Mouse (Mus musculus) layer of hippocampus, adult 18-20 months (tissue): ENCODE data around the gene Epsti1. TPM values are rescaled to one million over a fixed set of nuclear protein-coding genes. Genes with fewer than 3 reads are reported as not detected.
A peak's percentile ranks its signal among the peaks of the same experiment; 100 is the strongest.
"Not testable (repeated sequence)": the region's sequence is repeated elsewhere in the genome, so short reads cannot be mapped to it uniquely, and the experiment has no call there.

Experiments used
- DNase-seq, 2 experiments: peaks; one replicate each; pipeline ENCODE4 v3.0.0; 2022; ENCODE audit warnings: low spot score in 2 of 2
- long read RNA-seq: library from polyadenylated mRNA; stranded (forward); transcript quantifications from one replicate; pipeline ENCODE4 v2.0.0, GENCODE M21; 2021
- total RNA-seq, 2 experiments: library from RNA; stranded (reverse); gene quantifications; 2 replicates each; pipeline ENCODE4 v1.2.3; 2021

The Epsti1 gene
- total RNA-seq: under 1 TPM; 0.51 to 0.54 TPM
- long read RNA-seq, partial matches to known transcripts: 0 of 1 reads
- long read RNA-seq, other reads (novel, unspliced or antisense): 0 of 1 reads

DNA sequence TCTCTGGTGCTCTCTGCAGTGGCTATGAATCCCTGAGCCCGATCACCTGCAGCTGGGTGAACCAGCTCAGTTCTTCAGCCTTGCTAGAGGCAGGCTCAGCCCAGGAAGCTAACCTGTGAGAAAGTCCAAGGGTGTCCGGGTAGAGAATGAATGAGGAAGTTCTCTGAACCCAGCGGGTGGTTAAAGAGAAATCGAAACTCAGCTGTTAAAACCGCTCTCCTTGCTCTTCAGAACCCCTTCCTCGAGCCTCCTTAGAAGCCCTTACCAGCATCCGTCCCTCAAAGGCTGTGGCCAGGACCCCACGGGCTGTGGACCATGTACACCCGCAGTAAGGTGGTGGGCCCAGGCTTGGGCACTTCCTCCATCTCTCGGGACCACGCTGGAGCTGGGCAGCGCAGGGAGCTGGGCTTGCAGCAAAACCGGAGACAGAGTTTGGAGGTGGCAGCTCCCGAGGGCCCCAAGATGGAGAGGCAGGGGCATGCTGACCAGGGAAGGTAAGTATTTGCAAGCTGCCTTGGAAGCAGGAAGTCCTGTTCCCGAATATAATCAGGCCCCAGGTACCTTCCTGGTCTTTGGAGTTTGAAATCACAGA lies at the start of gene Epsti1:
Gene Epsti1 (plus strand): TSS at position 69 of the 592 bp plus-strand sequence.
- no peak for DNase-seq

DNA sequence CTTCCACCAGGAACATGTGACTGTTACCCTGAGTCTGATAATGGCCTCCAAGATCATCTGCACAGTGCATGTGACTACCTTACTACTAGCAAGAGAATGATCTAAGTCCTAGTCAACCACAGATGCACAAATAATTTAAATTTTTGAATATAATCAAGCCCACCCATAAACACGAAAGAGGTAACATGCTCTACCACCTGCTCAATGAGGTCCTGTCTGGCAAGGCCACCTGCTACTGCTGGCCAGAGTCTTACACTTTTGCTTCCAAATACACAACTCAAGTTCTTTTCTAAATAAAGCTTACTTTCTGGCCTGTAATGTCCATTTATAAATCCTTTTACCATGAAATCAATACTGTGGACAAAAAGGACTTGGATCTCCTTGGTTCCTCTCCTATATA lies 44.1 kb upstream of the Epsti1 start:
- no peak for DNase-seq

DNA sequence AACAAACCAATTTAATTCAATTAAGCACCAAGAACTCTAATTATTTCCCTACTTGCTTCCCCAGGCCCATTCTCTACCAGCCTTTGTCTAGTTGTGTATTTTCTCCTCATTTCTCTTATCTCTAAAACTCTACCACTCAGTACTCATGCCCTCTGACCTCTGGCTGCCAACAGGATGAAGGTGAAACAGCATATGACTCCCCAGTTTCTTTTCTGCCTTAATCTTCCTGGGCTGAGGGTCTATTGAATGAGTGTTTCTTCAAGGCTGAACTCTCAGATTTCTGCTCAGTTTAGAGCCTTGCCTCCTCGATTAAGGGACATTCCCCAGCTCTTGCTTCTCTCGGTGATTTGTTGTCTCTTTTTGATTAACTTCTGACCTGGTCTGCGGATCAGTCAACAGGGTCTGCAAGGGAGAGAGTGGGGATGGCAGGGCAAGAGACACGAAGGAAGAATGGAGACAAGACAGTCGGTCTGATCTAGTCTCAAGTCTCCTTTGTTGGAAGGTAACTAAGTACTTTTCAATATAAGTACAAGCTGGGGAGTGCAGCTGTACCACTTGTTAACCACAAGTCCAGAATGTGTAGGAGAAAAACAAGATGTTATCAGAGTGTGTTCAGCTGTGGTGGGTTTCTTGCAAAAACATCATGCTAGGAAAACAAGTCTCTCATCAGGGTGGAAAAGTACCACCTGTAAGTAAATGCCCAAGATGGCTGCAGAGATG lies 43.0 kb upstream of the Epsti1 start:
- DNase-seq: no peak

DNA sequence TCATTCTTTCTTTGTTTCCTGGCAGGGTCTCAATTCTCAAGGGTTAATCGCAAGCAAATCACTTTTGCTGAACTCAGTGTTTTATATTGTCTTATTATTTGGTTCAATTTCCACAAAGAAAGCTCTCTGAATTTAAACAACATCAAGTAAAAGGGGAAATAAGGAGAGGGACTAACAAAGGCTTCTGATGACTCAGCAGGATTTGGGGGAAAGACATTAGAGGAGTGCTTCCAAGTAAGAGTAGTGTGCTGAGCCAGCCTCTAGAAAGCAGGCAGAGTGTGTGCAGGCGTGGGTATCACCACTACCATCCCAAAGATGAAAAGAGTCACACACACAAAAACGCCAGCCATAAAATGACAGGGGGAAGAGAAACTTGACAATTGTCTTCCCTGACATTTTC lies 40.0 kb upstream of the Epsti1 start:
- DNase-seq: no peak

DNA sequence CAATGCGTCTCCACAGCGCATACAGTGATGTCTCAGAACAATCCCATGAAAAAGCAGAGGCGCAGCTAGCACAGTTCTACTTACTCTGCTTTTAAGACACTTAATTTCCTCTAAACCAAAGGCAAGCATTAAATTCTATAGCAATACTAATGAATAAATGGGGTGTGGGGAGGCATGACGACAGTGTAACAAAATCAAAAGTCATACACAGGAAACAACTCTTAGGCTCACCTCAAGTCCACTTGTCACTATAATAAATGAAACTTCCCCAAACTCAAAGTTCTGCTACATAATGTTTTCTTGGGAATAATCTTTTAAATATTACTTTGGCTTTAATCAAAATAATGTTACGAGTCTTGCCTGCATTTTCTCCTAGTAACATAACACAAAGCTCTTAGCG lies 39.5 kb upstream of the Epsti1 start:
- DNase-seq: no peak

DNA sequence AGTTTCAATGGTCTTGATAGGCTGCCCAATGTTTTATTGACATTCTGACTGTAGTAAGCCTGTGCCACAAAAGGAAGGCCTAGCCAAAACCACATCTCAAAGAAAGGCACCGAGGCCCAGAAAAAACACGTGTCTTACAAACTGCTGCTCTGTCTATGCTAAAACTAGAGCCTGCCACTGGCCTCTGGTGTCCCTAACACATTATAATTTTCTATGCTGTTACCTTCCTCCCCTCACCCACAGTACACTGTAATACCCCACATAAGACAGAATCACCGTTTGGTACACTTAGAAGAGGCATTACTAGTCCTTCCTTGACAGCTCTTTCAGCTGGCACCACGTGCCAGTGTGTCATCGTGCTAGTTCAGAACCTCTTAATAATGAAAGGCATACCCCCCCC lies 36.4 kb upstream of the Epsti1 start:
- no peak for DNase-seq

DNA sequence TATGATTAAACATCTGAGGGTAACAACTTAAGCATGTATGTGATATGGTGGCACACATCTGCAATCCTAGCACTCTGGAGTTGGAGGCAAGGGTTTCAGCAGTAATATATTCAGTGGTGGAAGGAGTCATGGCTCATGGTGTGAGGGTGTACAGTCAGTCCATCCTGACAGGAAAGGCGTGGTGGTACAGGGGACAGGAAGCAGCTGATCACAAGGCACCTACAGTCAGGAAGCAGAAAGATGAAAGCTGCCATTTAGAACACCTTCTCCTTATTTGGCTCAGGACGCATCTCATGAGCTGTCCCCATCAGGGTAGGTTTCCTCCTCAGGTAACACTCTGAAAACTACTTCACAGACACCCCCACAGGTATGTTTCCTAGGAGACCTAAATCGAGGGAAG lies 33.1 kb upstream of the Epsti1 start:
- no peak for DNase-seq

DNA sequence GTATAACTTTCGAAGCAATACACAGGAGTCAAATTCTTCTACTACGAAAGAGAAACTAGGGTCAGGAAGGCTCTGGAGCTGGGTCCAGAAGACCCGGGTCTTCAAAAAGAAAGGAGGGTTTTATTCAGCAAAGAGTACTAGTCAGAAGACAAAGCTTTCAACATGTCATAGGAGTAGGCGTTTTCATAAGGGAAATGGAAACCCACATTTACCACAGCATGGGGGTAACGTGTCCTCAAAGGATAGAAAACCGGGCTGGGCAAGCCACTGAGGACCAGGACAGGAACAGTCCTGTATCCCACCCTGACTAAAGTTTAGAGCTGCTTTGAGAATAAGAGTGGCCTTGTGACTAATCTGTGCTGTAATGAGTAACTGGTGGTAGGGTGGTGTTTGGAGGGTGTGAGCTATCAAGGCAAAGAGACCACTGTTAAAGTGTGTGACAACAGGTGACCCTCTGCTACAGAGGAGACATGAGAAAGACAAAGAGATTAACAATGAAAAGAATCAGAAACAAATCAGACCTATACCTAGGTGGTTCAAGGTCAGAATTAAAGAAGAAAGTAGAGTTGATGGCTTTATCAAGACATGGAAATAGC lies 32.6 kb upstream of the Epsti1 start:
- DNase-seq: no peak

DNA sequence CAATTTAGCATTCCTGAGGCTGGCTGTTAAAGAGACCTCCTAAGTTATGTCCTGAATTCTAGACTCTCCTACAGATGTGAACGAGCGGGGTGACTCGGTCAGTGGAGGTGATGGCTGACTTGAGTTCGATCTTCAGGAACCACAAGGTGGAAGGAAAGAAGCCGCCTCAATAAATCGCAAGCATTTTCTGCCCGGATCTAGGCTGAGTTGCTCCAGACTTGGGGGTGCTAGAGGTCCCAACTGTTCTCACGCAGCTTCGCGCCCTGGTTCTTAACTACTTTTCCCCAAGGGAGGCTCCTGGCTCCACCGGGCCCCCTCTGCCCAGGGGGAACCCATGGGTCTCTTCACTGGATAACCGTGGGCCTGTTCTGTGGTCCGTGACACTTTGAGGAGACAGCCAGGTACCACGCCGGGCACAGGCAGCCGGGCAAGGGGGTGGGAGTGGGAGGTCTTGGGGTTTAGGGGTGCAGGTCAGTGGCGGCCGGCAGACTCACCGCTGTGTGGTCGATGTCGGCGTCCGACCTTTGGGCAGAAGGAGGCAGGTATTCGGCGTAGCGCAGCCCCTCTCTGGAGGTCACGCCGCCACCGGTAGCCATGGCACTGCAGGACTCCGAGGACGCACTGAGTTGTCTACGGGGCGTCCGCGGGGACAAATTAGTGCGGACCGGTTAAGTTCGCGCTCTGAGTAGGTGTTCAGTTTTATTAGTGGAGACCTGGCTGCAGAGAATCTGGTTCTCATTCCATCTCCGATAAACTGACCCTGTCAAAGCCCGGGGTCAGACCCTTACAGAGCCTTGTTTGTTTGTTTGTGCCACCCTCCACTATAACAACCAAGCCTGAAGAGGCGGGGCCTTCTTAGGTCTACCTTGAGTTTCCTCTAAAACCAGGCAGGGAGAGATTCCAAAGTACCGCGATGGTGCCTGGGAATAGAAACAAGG lies 29.5 kb upstream of the Epsti1 start, which contains the start of gene Dnajc15:
Gene Dnajc15 (minus strand): TSS at position 822 of the 938 bp plus-strand sequence.
- peak; percentile 77 to 91 for DNase-seq

DNA sequence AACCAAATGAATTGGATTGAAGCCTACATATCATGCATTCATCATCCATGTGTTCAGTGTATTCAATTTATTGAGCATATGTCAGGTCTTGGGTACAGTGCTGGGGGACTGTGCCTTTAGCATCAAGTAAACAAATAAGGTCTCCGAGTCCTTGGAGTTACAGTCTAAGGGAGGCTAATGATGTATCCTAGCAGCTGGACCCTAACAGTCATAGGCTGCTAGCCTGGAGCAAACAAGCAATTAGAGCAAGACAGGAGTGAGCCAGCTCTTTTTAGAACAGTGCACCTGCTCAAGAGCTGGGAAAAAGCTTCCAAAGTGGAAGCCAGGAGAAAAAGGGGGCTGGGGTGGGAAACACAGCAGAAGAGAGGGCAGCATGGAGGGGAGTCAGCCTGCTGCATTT lies 27.8 kb upstream of the Epsti1 start:
- DNase-seq: no peak

DNA sequence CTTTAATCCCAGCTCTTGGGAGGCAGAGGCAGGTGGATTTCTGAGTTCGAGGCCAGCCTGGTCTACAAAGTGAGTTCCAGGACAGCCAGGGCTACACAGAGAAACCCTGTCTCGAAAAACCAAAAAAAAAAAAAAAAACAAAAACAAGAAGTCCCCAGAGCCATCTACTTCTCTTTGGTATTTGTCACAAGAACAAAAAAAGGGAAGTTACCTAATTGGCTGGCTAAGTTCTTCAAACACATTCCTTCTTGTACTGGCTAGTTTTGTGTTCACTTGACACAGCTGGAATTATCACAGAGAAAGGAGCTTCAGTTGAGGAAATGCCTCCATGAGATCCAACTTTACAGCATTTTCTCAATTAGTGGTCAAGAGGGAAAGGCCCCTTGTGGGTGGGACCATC lies 26.2 kb upstream of the Epsti1 start:
- DNase-seq: not testable (repeated sequence)

DNA sequence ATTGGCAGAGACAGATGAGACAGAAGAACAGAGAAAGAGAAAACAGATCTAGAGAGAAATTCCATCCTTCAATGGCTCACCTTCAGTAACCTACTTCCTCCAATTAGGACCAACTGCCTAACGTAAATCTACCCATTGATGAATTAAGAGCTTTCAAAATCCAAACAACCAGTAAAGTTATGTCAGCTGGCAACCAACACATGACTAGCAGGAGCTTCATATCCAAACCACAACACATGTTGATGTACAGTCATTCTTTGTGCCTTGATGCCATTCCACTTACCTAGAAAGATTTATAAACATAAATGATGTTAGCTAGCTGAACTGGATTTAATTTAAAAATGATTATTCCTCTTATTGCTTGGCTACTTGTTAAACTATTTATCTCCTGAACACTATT lies 22.0 kb upstream of the Epsti1 start:
- no peak for DNase-seq

DNA sequence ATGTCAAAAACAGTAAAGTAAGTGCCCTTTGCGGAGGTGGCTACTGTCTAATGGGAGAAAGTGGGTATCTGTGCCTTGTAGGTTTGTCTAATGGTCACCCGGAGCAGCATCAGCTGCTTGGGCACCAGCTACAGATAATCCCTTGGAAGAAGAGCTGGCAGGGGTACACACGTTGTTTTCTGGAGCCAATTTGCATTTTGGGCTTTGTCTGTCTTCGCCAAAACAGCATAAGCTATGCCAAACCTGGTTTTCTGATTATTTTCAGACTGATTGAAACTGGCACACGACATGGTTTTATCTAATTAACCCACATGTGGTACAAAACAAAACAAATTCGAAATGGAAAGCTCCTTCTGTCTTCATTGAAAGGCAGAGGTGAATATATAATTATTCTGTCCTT lies 21.4 kb upstream of the Epsti1 start:
- DNase-seq: peak in 1 of 2 experiments; percentile 34

DNA sequence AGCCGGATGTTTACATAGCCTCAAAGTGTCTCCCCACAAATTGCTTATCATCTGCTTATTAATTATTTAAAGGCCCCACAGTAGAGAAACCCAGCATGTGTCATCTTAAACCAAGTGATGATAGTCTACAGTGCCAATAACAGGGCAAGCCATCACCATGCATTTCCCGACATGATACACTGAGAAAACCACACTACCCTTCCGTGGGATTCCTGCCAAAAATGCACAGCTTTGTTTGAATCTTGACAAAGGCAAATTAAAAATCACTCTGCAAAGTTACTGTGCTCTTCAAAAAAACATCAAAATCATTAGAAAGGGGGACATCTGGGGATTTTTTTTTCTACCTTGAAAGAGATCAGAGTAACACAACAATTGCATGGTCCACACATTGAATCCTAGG lies 17.7 kb upstream of the Epsti1 start:
- DNase-seq: no peak

DNA sequence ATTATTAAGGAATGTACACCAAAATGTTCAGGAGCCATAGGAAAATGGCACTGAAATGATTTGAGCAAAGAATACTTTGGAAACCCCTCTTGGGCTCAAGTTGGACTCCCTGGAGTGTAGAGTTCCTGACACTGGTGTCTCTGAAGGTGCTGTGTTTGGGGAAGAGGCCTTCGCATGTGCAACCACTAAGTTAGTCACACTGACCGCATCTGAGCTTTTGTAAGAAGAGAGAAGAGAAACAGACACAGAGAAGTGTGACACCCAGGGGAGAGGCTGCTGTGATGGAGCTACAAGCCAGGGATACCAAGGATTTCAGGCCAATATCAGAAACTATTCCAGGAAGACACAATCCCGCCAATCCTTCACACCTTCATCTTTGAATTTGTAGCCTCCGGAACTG lies 17.1 kb upstream of the Epsti1 start:
- no peak for DNase-seq

DNA sequence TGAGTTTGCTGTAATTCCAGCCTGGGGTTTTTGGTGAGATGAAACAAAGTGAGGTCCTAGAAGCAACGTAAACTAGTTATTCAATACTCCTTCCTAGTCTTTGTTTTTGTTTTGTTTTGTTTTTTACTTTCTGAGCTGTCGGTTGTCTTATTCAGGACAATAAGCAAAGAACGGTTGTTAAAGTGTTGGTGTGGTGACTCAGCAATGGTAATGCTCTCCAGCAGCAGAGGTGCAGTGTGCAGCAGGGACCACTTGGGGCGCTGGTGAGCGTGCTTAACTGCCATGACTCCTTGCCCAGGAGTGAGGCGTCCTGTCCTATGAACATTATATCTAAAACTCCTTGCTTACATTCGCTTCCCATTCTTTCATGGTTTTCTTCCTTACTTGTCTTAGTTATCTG lies 14.1 kb upstream of the Epsti1 start:
- DNase-seq: no peak

DNA sequence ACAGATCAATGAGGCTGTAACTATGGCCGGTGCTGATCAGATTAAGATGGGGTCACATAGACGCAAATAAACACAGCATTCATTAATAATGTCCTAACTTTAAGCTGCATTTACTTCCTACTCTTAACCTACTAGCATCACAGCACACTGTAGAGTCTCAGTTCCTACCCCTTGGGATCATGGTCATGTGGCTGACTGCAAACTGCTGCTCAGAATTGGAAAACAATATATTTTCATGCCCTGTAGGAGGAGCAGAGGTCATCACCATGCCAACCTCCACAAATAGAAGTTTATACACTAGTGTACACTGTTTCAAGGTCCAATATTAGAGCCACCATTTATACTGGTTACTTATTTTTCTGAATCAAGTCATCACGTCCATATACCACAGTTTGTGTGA lies 8.1 kb upstream of the Epsti1 start:
- DNase-seq: no peak

DNA sequence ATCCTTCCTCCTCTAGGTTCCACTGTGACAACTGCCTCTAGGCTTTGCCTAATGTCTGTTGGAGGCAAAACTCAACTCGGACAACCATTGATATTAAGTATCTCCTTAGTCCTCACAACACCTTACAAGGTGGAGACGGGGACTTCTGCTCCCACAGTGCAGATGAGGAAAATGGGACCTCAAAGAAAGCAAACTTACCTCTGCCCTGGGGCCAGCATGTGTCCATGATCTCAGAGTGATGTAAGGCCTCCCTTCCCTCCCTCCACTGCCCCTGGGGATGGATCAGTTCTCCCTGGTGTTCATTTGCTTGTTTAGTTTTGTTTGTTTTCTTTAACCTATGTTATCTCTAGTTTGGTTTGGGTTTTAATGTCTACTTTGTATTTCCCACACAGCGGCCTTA lies 1.5 kb upstream of the Epsti1 start:
- no peak for DNase-seq

DNA sequence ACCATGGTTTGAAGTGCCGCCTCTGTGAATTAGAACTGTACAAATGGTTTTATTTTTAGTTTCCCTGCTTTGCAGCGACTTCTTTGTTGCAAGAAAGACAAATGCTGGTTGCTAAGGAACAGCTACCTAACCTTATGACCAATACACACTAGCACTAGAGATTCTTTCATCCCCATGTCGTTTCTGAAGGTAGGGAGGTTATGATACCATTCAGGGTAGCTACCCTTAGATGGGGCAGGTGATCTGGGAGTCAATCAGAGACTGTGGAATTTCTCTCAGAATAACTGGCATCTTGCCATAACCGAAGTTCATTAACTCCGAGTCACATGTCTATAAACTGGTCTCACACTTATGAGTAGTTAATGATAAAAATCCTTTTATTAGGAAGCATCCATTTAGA lies 1.4 kb downstream of the Epsti1 start:
- peak in 1 of 2 experiments; percentile 15 for DNase-seq

DNA sequence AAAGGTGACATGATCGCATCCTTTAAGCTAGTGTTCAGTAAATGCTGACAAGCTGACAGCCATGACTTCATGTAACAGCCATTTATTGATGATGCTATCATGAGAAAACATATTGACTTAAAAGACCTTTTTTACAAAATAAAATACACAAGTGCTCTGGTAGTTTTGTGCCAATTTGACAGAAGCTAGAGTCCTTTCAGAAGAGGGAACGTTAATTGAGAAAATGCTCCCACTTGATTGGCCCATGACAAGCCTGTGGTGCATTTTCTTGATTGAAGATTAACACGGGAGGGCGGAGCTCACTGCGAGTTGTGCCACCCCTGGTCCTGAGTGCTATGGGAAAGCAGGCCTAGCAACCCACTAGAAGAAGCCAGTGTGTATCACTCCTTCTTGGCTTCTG lies 2.5 kb downstream of the Epsti1 start:
- DNase-seq: no peak

DNA sequence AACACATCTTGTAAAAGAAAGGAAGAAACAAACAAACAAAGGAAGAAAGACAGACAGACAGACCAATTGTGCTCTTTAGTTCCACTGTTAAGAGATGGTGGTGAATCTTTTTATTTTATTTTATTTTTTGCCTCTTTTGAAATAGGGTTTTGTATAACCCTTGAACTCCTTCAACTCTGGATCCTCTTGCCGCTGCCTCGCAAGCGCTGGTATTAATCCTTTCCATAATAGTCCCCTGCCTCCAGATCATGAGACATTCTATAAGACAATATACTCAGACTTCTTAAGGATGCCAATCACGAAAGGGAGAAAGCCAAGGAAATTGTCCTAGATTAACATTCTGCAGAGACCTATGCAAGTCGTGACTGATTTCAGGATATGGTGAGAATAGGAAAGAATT lies 11.7 kb downstream of the Epsti1 start:
- DNase-seq: no peak
